ENCODE assay signal across 8 mouse cellular contexts in the genomic region with DNA sequence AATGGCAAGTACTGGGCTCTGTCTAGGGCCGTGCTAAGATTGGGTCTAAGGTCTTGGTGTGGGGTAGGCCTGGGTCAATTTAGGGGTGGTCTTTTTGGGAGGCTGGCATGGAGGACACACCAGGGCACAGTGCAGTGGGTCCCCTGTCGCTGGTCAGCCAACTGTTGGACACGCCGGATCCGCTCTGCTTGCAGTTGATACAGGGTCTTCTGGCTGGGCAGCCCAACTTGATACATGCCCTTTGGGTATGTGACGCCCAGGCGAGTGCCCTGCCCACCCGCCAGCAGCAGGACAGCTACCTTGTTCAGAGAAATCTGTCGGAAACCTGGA. TPM values are rescaled to one million over a fixed set of nuclear protein-coding genes. Genes with fewer than 3 reads are reported as not detected.
DNase-seq lines count a peak whose midpoint lies in the region; ATAC-seq and TF ChIP-seq lines count a peak whose summit lies in the region.

No protein-coding gene starts in this region.

- H3K27ac ChIP-seq in left cerebral cortex, adult 2 months = peak overlapping the region; percentile 87
- H3K27ac ChIP-seq in embryonic facial prominence, embryonic 12.5 days = no peak overlapping the region
- H3K27ac ChIP-seq in intestine, embryonic 14.5 days (ENCODE audit: low read depth) = no peak overlapping the region

- peak overlapping the region; percentile 80 for H3K4me3 ChIP-seq in left cerebral cortex, adult 2 months
- H3K4me3 ChIP-seq in embryonic facial prominence, embryonic 12.5 days = peak overlapping the region; percentile 54
- H3K4me3 ChIP-seq in intestine, embryonic 14.5 days (ENCODE audit: low read depth, low read length) = peak overlapping the region; percentile 74

- no peak for DNase-seq in left cerebral cortex, adult 2 months (ENCODE audit: extremely low spot score in 1 of 2, low spot score in 2 of 2)
- no peak for DNase-seq in left cerebral cortex, postnatal 4 days
- peak; percentile 59 for DNase-seq in intestine, embryonic 14.5 days (ENCODE audit: low spot score)
- no peak for DNase-seq in frontal cortex, adult 2 months (ENCODE audit: extremely low spot score in 1 of 2, low spot score in 1 of 2)
- no peak for DNase-seq in right cerebral cortex, adult 2 months (ENCODE audit: low spot score in 2 of 2)
- no peak for DNase-seq in ovary, postnatal 10 days (ENCODE audit: low spot score)

- H3K36me3 ChIP-seq in embryonic facial prominence, embryonic 12.5 days = no peaks in the 10 kb centered on the region
- 0 out of 2 replicates have a peak, but pooled peaks cover 3% of the 10 kb centered on the region for H3K36me3 ChIP-seq in intestine, embryonic 14.5 days (ENCODE audit: control insufficient read depth, insufficient read depth, low read length)

- peaks cover 5% of the 10 kb centered on the region; the same call in 1 of the 2 replicates for H3K4me1 ChIP-seq in embryonic facial prominence, embryonic 12.5 days
- H3K4me1 ChIP-seq in intestine, embryonic 14.5 days (replicated peaks; ENCODE audit: control insufficient read depth, insufficient read depth, low read length) = no peaks in the 10 kb centered on the region

- H3K9me3 ChIP-seq in embryonic facial prominence, embryonic 12.5 days = no peaks in the 10 kb centered on the region
- H3K9me3 ChIP-seq in intestine, embryonic 14.5 days (ENCODE audit: control insufficient read depth, low read length) = no peaks in the 10 kb centered on the region

- peaks cover 43% of the 10 kb centered on the region for H3K27me3 ChIP-seq in embryonic facial prominence, embryonic 12.5 days
- H3K27me3 ChIP-seq in intestine, embryonic 14.5 days (replicated peaks; ENCODE audit: control insufficient read depth, insufficient read depth, low read length) = no peaks in the 10 kb centered on the region

- ATAC-seq in embryonic facial prominence, embryonic 12.5 days (ENCODE audit: insufficient number of reproducible peaks, insufficient read depth, low FRiP score, low TSS enrichment) = no peak; the same call in 1 of the 2 replicates
- peak; percentile 7 for ATAC-seq in intestine, embryonic 14.5 days (replicated peaks; ENCODE audit: low FRiP score, low TSS enrichment, low read depth)
- 0 out of 2 replicates have a peak, but pooled peaks have one; percentile 4 for ATAC-seq in monocyte, adult 5-6 weeks (replicated peaks; ENCODE audit: insufficient number of reproducible peaks, low FRiP score, low TSS enrichment, poor library complexity, severe bottlenecking)

- WGBS in embryonic facial prominence, embryonic 12.5 days = 24% methylated on average over 9 of the region's 9 CpGs
- WGBS in intestine, embryonic 14.5 days = 35% methylated on average over 9 of the region's 9 CpGs

- no peak for TF ChIP-seq CTCF in left cerebral cortex, adult 2 months (IDR thresholded peaks at IDR 0.05)

- peak overlapping the region; percentile 99 for H3K4me2 ChIP-seq in embryonic facial prominence, embryonic 12.5 days (replicated peaks)
- H3K4me2 ChIP-seq in intestine, embryonic 14.5 days (ENCODE audit: low read length) = peak overlapping the region; percentile 94

- intact Hi-C loops in left cerebral cortex, adult 2 months (cut with DNase I) = no loop called here
- intact Hi-C loops in left cerebral cortex, postnatal 4 days (cut with DNase I) = no loop called here

- peak overlapping the region; percentile 69 for H3K9ac ChIP-seq in embryonic facial prominence, embryonic 12.5 days
- peak overlapping the region; percentile 48 for H3K9ac ChIP-seq in intestine, embryonic 14.5 days (ENCODE audit: low read length)

RNA-seq across cellular contexts. Expression of a gene that starts 0.8 kb away (rescaled TPM):
- total RNA-seq in left cerebral cortex, adult 2 months (2021) = 10 to 100 TPM; 15.8 to 24.9 TPM
- total RNA-seq in left cerebral cortex, postnatal 4 days (2021) = 1 to 10 TPM; 6.5 to 7.3 TPM
- 7.9 and 8.9 TPM in 2 replicates for polyA plus RNA-seq in embryonic facial prominence, embryonic 12.5 days (2016; fragmentation: Nextera tagmentation; extraction: Ambion mirVana)
- 36.3 and 46.0 TPM in 2 replicates for polyA plus RNA-seq in intestine, embryonic 14.5 days (2014; fragmentation: Nextera tagmentation; extraction: Ambion mirVana)
- total RNA-seq in monocyte, adult 5-6 weeks (2017) = 6.6 to 19.5 TPM (median 12.9 TPM) in 3 replicates
- polyA plus RNA-seq in frontal cortex, adult 2 months (2012; rRNA removed) = 15.0 and 17.9 TPM in 2 replicates

RNA-seq across cellular contexts. Expression of a gene that starts 7.4 kb away (rescaled TPM):
- 1 to 10 TPM; 2.1 to 2.7 TPM for total RNA-seq in left cerebral cortex, adult 2 months (2021)
- 10 to 100 TPM; 11.7 to 11.8 TPM for total RNA-seq in left cerebral cortex, postnatal 4 days (2021)
- polyA plus RNA-seq in embryonic facial prominence, embryonic 12.5 days (2016; fragmentation: Nextera tagmentation; extraction: Ambion mirVana) = 51.4 and 51.6 TPM in 2 replicates
- polyA plus RNA-seq in intestine, embryonic 14.5 days (2014; fragmentation: Nextera tagmentation; extraction: Ambion mirVana) = 43.2 and 47.4 TPM in 2 replicates
- 4.3 TPM in 1 of 3 replicates, not detected in the others for total RNA-seq in monocyte, adult 5-6 weeks (2017)
- 3.9 and 5.3 TPM in 2 replicates for polyA plus RNA-seq in frontal cortex, adult 2 months (2012; rRNA removed)

RNA-seq across cellular contexts. Expression of a gene that starts 8.6 kb away (rescaled TPM):
- total RNA-seq in left cerebral cortex, adult 2 months (2021) = 10 to 100 TPM; 32.2 to 33.9 TPM
- total RNA-seq in left cerebral cortex, postnatal 4 days (2021) = 10 to 100 TPM; 23.0 to 27.3 TPM
- polyA plus RNA-seq in embryonic facial prominence, embryonic 12.5 days (2016; fragmentation: Nextera tagmentation; extraction: Ambion mirVana) = 25.0 and 27.0 TPM in 2 replicates
- 24.1 and 26.5 TPM in 2 replicates for polyA plus RNA-seq in intestine, embryonic 14.5 days (2014; fragmentation: Nextera tagmentation; extraction: Ambion mirVana)
- total RNA-seq in monocyte, adult 5-6 weeks (2017) = 24.8 to 101 TPM (median 57.4 TPM) in 3 replicates
- 62.5 and 63.9 TPM in 2 replicates for polyA plus RNA-seq in frontal cortex, adult 2 months (2012; rRNA removed)

RNA-seq across cellular contexts. Expression of a gene that starts 30.9 kb away (rescaled TPM):
- 10 to 100 TPM; 11.5 to 13.1 TPM for total RNA-seq in left cerebral cortex, adult 2 months (2021)
- 1 to 10 TPM; 6.8 to 7.2 TPM for total RNA-seq in left cerebral cortex, postnatal 4 days (2021)
- 0.41 and 0.42 TPM in 2 replicates for polyA plus RNA-seq in embryonic facial prominence, embryonic 12.5 days (2016; fragmentation: Nextera tagmentation; extraction: Ambion mirVana)
- polyA plus RNA-seq in intestine, embryonic 14.5 days (2014; fragmentation: Nextera tagmentation; extraction: Ambion mirVana) = 5.9 and 7.4 TPM in 2 replicates
- total RNA-seq in monocyte, adult 5-6 weeks (2017) = not detected in 3 replicates
- 14.1 and 19.3 TPM in 2 replicates for polyA plus RNA-seq in frontal cortex, adult 2 months (2012; rRNA removed)

RNA-seq across cellular contexts. Expression of a gene that starts 32.6 kb away (rescaled TPM):
- total RNA-seq in left cerebral cortex, adult 2 months (2021) = 10 to 100 TPM; 56.0 to 62.4 TPM
- 10 to 100 TPM; 51.0 to 61.3 TPM for total RNA-seq in left cerebral cortex, postnatal 4 days (2021)
- polyA plus RNA-seq in embryonic facial prominence, embryonic 12.5 days (2016; fragmentation: Nextera tagmentation; extraction: Ambion mirVana) = 66.5 and 75.8 TPM in 2 replicates
- polyA plus RNA-seq in intestine, embryonic 14.5 days (2014; fragmentation: Nextera tagmentation; extraction: Ambion mirVana) = 66.3 and 73.3 TPM in 2 replicates
- total RNA-seq in monocyte, adult 5-6 weeks (2017) = 31.6 to 66.4 TPM (median 33.3 TPM) in 3 replicates
- polyA plus RNA-seq in frontal cortex, adult 2 months (2012; rRNA removed) = 31.1 and 31.8 TPM in 2 replicates
